ENCODE assay signal across 19 mouse cellular contexts in the genomic region with DNA sequence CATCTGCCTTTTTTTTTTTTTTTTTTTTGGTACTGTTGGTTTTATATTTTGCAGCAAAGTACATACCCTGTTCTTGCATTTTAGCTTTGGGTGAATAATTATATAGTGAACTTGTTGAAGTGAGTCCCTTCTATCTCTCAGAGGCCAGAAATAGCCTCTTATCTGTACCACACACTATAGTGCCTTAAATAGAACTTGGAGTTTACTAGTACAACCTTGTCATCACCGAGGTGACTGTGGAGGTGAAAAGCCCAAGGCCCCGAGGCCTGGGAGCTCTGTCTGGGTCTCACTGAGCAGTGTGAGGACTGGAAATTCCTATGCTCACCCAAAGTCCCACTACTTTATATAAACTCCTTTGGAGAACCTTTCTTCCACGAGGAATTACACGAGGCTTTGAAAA.
DNase-seq lines count a peak whose midpoint lies in the region; ATAC-seq and TF ChIP-seq lines count a peak whose summit lies in the region.
"Had no signal": no experiment of that assay in that cellular context is flagged by ENCODE, and none has a peak within 500 bp of the region (broad histone marks: within the 10 kb centered on the region; RNA-seq: fewer than 3 reads in every experiment).

No protein-coding gene starts in this region.

- H3K36me3 ChIP-seq in liver, postnatal 0 days (replicated peaks; ENCODE audit: insufficient read depth, low read length) = no peaks in the 10 kb centered on the region
- H3K36me3 ChIP-seq in heart, embryonic 13.5 days = no peaks in the 10 kb centered on the region
- H3K36me3 ChIP-seq: limb, embryonic 10.5 days had no signal

- H3K9ac ChIP-seq in liver, postnatal 0 days (replicated peaks) = no peak overlapping the region
- peak overlapping the region; percentile 60 for H3K9ac ChIP-seq in heart, embryonic 13.5 days
- H3K9ac ChIP-seq: forebrain, embryonic 13.5 days had no signal

- no peaks in the 10 kb centered on the region for H3K27me3 ChIP-seq in liver, postnatal 0 days (ENCODE audit: insufficient read depth, low read length)
- H3K27me3 ChIP-seq in heart, embryonic 13.5 days (replicated peaks) = no peaks in the 10 kb centered on the region
- H3K27me3 ChIP-seq: forebrain, embryonic 13.5 days; megakaryocyte, embryonic 14.5 days had no signal

- no peak for TF ChIP-seq EP300 in liver, postnatal 0 days (IDR thresholded peaks at IDR 0.05; ENCODE audit: low read depth)

- no peaks in the 10 kb centered on the region for H3K9me3 ChIP-seq in liver, postnatal 0 days (ENCODE audit: low read length)
- H3K9me3 ChIP-seq in heart, embryonic 13.5 days = no peaks in the 10 kb centered on the region
- H3K9me3 ChIP-seq: forebrain, embryonic 13.5 days; limb, embryonic 10.5 days; megakaryocyte, embryonic 14.5 days had no signal

- WGBS in liver, postnatal 0 days (ENCODE audit: insufficient replicate concordance) = 50% methylated on average over 4 of the region's 4 CpGs
- 18% methylated on average over 4 of the region's 4 CpGs for WGBS in heart, embryonic 13.5 days

- DNase-seq in liver = peak; percentile 32
- no peak for DNase-seq in liver, postnatal 0 days
- peak; percentile 48 for DNase-seq in heart, postnatal 4 days
- DNase-seq in left cerebral cortex, postnatal 10 days (ENCODE audit: extremely low spot score in 1 of 2, low spot score in 2 of 2) = no peak
- no peak for DNase-seq in embryo, embryonic 11 days
- DNase-seq in spleen, adult 12 weeks (ENCODE audit: low spot score) = no peak
- DNase-seq: cerebellum, adult 18-20 months; cerebellum, postnatal 36 days; gastrocnemius, postnatal 14 days; kidney, adult 11 months; kidney, postnatal 10 days; lung, postnatal 14 days; midbrain, embryonic 14.5 days; thymus, postnatal 14 days had no signal

- H3K4me2 ChIP-seq in liver, postnatal 0 days (ENCODE audit: low read depth, low read length) = no peak overlapping the region
- H3K4me2 ChIP-seq in heart, embryonic 13.5 days = peak overlapping the region; percentile 60

- TF ChIP-seq CTCF in liver, postnatal 0 days (IDR thresholded peaks at IDR 0.05; ENCODE audit: low read depth) = no peak

- intact Hi-C loops in left cerebral cortex, postnatal 10 days (cut with DNase I) = no loop called here

- no peak overlapping the region for H3K27ac ChIP-seq in liver, postnatal 0 days (ENCODE audit: low read depth)
- H3K27ac ChIP-seq in heart, embryonic 13.5 days (replicated peaks) = peak overlapping the region; percentile 96
- H3K27ac ChIP-seq: forebrain, embryonic 13.5 days; limb, embryonic 10.5 days had no signal

- no peak overlapping the region for H3K4me3 ChIP-seq in liver, postnatal 0 days (ENCODE audit: low read depth, low read length)
- H3K4me3 ChIP-seq in heart, embryonic 13.5 days = no peak overlapping the region
- H3K4me3 ChIP-seq: forebrain, embryonic 13.5 days; limb, embryonic 10.5 days; megakaryocyte, embryonic 14.5 days had no signal

- H3K4me1 ChIP-seq in liver, postnatal 0 days (ENCODE audit: insufficient read depth) = no peaks in the 10 kb centered on the region
- H3K4me1 ChIP-seq in heart, embryonic 13.5 days = peaks cover 74% of the 10 kb centered on the region
- H3K4me1 ChIP-seq: megakaryocyte, embryonic 14.5 days had no signal

- ATAC-seq in liver, postnatal 0 days = no peak
- ATAC-seq in heart, embryonic 13.5 days (ENCODE audit: extremely low read depth, insufficient number of reproducible peaks, low FRiP score, low TSS enrichment) = peak; percentile 76; the same call in 1 of the 2 replicates
- ATAC-seq: forebrain, embryonic 13.5 days; hindbrain, embryonic 16.5 days had no signal

Comparison
In these comparisons a context has a peak if more than half of its experiments do, and no peak if none do; other contexts are left out.
1. DNase-seq: peak in liver (single experiment) and heart, postnatal 4 days (single experiment); none in liver, postnatal 0 days (single experiment), left cerebral cortex, postnatal 10 days (0 of 2), embryo, embryonic 11 days (single experiment) and spleen, adult 12 weeks (single experiment).